Mouse (Mus musculus) hindbrain, embryonic 14.5 days (tissue): ENCODE results near the gene Nfs1. TPM values are rescaled to one million over a fixed set of nuclear protein-coding genes. Genes with fewer than 3 reads are reported as not detected.
A peak's percentile ranks its signal among the peaks of the same experiment; 100 is the strongest.
"Not testable (repeated sequence)": the region's sequence is repeated elsewhere in the genome, so short reads cannot be mapped to it uniquely, and the experiment has no call there.

Source experiments
- ATAC-seq: fragments of 200-750 bp; cut with Nextera tagmentation; 2 replicates; pipeline ENCODE4 v1.8.0; 2017; ENCODE audit warnings: moderate number of reproducible peaks, mild to moderate bottlenecking, moderate TSS enrichment, moderate library complexity; ENCODE audit not compliant: low FRiP score
- DNase-seq: peaks from one replicate; pipeline ENCODE4 v3.0.0-alpha.2; 2015; ENCODE audit warnings: low spot score
- H3K27ac ChIP-seq: fragments of 300-500 bp; sonication (generic); 2 replicates; pipeline ENCODE4 v1.5.1; 2014; ENCODE audit warnings: mild to moderate bottlenecking, moderate library complexity
- H3K27me3 ChIP-seq: fragments of 300-500 bp; sonication (generic); 2 replicates; pipeline ENCODE4 v1.6.1; 2014; ENCODE audit warnings: mild to moderate bottlenecking, low read length, mixed read lengths; ENCODE audit not compliant: control insufficient read depth, insufficient read depth
- H3K36me3 ChIP-seq: fragments of 300-500 bp; sonication (generic); replicated peaks from 2 replicates; pipeline ENCODE4 v1.6.1; 2014; ENCODE audit not compliant: control insufficient read depth, insufficient read depth
- H3K4me1 ChIP-seq: fragments of 300-500 bp; sonication (generic); replicated peaks from 2 replicates; pipeline ENCODE4 v1.6.1; 2014; ENCODE audit warnings: antibody characterized with exemption, low read length, mixed read lengths; ENCODE audit not compliant: control insufficient read depth, insufficient read depth
- H3K4me2 ChIP-seq: fragments of 300-500 bp; sonication (generic); replicated peaks from 2 replicates; pipeline ENCODE4 v1.6.1; 2014; ENCODE audit warnings: mild to moderate bottlenecking, moderate library complexity
- H3K4me3 ChIP-seq: fragments of 300-500 bp; sonication (generic); replicated peaks from 2 replicates; pipeline ENCODE4 v1.5.1; 2014; ENCODE audit warnings: mild to moderate bottlenecking, low read length
- H3K9ac ChIP-seq: fragments of 300-500 bp; sonication (generic); 2 replicates; pipeline ENCODE4 v1.6.1; 2014
- H3K9me3 ChIP-seq: fragments of 300-500 bp; sonication (generic); 2 replicates; pipeline ENCODE4 v1.6.1; 2016; ENCODE audit warnings: low read length; ENCODE audit not compliant: control insufficient read depth
- WGBS: fragments of 180-500 bp; shearing (Covaris S2); extraction: QIAGEN DNeasy Blood & Tissue Kit; methylation state at CpG from one replicate; pipeline ENCODE4 v1.1.7; 2014; 5-methylcytosine and 5-hydroxymethylcytosine counted together
- polyA plus RNA-seq: library from polyadenylated mRNA; unstranded; fragments of >200 nt; fragmentation: Nextera tagmentation; extraction: Ambion mirVana; gene quantifications from 2 replicates; pipeline ENCODE4 v1.2.1, GENCODE M21; 2014

Nfs1 gene
- polyA plus RNA-seq, 1 experiment from 2014 or later = 29.3 TPM

DNA sequence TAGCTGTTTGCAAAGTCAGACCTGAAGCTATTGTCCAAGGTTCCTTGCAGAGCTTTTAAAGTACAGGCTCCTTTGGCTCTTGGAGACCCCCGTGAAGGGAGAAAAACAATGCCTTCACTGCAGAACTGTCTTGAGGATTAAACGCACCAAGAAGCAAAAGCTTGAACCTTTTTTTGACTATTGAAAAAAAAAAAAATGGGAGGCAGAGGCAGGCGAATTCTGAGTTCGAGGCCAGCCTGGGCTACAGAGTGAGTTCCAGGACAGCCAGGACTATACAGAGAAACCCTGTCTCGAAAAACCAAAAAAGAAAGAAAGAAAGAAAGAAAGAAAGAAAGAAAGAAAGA, 31.9 kb downstream of the Nfs1 start:
- Histone ChIP-seq H3K4me2 (peak overlapping the region; percentile 66), H3K9ac (peak overlapping the region; percentile 93), H3K27ac (peak overlapping the region; percentile 92), H3K4me3 (peak overlapping the region; percentile 62), H3K4me1 (peaks cover 19% of the 10 kb centered on the region)
- 22% methylated on average over 5 of the region's 5 CpGs for WGBS
- not testable (repeated sequence) for DNase-seq, H3K9me3 ChIP-seq, H3K36me3 ChIP-seq, ATAC-seq, H3K27me3 ChIP-seq

DNA sequence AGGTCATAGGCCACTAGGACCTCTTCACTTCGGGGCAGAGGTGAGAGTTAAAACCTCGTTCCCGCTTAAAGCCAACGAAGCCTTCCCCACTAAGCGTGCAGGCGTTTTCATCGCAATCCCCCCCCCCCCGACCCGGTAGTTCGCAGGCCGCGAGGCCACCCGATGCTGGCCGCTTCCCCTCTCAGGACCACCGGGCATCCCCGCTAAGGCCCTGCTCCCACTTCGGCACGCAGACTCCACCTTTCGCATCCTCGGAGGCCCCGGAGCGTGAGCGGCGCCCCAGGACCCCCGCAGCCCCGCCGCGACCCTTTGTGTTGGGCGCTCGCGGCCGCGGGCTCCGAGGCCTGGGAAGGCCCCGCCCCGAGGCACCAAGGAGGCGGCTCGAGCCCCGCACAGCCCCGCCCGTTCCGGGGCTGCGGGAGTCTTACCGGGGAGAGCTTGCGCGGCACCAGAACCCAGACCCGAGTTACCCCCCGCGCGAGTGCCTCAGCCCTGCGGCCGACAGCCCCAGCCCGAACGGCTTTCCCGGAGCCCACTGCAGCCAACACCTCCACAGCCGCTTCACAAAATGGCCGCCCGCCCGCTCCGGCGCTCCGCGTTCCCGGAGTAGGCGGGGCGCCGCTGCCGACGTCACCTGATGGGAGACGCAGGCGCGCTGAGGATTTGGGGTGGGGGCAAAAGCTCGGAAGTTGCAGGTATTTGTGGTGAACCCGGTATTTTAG, 32.5 kb downstream of the Nfs1 start, which contains the start of the genes Cpne1 and Rbm12:
TSS of gene Cpne1 (minus strand) at position 608 of the 722 bp plus-strand sequence.
TSS of gene Rbm12 (minus strand) at position 621 of the 722 bp plus-strand sequence.
- ATAC-seq (peak; percentile 95), DNase-seq (peak; percentile 95)
- H3K4me1 ChIP-seq = peaks cover 19% of the 10 kb centered on the region
- H3K4me2 ChIP-seq = peak within 1 kb of the TSS; percentile 66
- peak within 1 kb of the TSS; percentile 62 for H3K4me3 ChIP-seq
- no peaks in the 10 kb centered on the region for H3K9me3 ChIP-seq
- peak within 1 kb of the TSS; percentile 93 for H3K9ac ChIP-seq
- no peaks in the 10 kb centered on the region for H3K36me3 ChIP-seq
- H3K27me3 ChIP-seq = no peaks in the 10 kb centered on the region
- under 1% methylated on average over 71 of the region's 74 CpGs for WGBS
- H3K27ac ChIP-seq = peak within 1 kb of the TSS; percentile 92

DNA sequence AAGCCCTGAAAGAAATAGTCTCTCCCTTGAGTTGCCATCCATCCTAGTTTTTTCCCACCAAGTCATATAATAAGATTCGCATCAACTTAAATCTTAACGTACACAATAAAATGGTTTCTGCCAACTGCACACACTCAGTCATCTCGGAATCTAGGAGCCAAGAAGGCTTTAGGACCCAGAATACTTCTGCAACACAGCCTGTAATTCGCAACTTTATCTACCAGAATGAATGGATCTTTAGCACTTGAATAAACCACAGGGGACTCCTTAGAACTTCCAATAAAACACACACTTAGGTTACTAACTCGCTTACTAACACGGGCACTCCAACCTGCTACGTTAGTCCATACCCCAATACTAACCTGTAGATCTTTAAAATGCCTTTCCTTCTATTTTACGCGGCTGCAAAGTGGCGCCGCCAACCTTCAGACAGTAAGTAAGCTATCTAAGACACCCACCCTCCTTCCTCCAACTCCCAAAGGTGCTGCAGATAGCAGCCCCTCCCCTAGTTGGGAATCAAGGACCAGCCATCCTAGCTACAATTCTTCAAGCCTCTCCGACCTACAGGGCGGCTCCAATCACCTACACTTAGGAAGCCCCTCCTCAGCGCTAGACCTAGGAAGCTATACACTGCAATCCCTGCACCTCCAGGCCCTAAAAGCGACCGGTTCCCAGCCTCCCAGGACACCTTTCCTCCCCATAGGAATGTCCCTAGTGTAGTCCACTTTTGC, 33.2 kb downstream of the Nfs1 start:
- Histone ChIP-seq H3K4me3 (peak overlapping the region; percentile 62), H3K27ac (peak overlapping the region; percentile 92), H3K9me3 (no peaks in the 10 kb centered on the region), H3K4me1 (peaks cover 19% of the 10 kb centered on the region), H3K9ac (peak overlapping the region; percentile 93), H3K4me2 (peak overlapping the region; percentile 66), H3K27me3 (no peaks in the 10 kb centered on the region), H3K36me3 (0 out of 2 replicates have a peak, but pooled peaks cover 3% of the 10 kb centered on the region)
- DNase-seq (peak; percentile 48), ATAC-seq (peak; percentile 78)
- WGBS = under 1% methylated on average over 16 of the region's 16 CpGs

DNA sequence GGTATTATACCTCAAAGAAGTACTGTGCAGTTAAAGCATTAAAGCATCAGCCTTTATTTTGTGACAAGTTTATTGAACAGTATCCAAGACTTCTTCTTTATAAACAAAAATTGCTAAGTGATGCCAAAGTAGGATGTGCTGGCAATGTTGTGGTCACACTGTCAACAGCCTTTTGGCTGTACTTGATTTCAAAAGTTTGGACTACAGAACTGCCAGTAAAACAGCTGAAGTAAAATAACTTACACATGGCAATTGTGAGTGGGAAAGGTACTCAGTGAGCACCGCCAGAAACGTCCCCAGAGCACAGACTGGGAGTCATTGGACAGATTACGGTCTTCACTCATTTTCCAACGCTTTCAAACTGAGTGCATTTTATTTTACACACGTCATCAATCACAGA, 52.1 kb downstream of the Nfs1 start:
- DNase-seq = no peak
- Histone ChIP-seq H3K9ac (no peak overlapping the region), H3K4me1 (peaks cover 10% of the 10 kb centered on the region; the same call in 1 of the 2 replicates), H3K4me3 (no peak overlapping the region), H3K4me2 (no peak overlapping the region), H3K27me3 (no peaks in the 10 kb centered on the region), H3K9me3 (no peaks in the 10 kb centered on the region), H3K27ac (no peak overlapping the region), H3K36me3 (peaks cover 38% of the 10 kb centered on the region)
- no peak for ATAC-seq
- 79% methylated on average over 5 of the region's 5 CpGs for WGBS

DNA sequence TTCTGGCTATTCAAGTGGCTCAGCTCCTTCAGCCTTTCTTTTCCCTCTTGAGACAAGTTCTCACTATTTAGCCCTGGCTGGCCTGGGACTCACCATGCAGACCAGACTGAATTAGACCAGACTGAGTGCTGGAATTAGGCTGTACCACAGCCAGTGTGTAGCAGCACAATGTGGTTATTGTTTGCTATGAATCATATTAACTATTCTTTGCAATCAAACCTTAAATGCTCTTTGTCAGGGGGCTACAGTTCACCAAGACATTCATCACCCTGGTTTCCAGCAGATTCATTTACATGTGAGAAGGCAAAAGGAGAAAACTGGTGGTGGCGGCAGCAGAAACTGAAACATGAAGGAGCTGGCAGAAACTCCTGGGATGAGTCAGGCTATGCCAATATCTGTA, 54.2 kb downstream of the Nfs1 start:
- DNase-seq (no peak), ATAC-seq (peak; percentile 66; the same call in 1 of the 2 replicates)
- peaks cover 10% of the 10 kb centered on the region; the same call in 1 of the 2 replicates for H3K4me1 ChIP-seq
- H3K9me3 ChIP-seq = no peaks in the 10 kb centered on the region
- 30% methylated on average over 1 of the region's 1 CpGs for WGBS
- H3K36me3 ChIP-seq = peaks cover 17% of the 10 kb centered on the region
- H3K4me2 ChIP-seq = no peak overlapping the region
- H3K4me3 ChIP-seq = no peak overlapping the region
- H3K27ac ChIP-seq = 0 out of 2 replicates have a peak overlapping the region, but pooled peaks have one; percentile 9
- no peaks in the 10 kb centered on the region for H3K27me3 ChIP-seq
- H3K9ac ChIP-seq = no peak overlapping the region

DNA sequence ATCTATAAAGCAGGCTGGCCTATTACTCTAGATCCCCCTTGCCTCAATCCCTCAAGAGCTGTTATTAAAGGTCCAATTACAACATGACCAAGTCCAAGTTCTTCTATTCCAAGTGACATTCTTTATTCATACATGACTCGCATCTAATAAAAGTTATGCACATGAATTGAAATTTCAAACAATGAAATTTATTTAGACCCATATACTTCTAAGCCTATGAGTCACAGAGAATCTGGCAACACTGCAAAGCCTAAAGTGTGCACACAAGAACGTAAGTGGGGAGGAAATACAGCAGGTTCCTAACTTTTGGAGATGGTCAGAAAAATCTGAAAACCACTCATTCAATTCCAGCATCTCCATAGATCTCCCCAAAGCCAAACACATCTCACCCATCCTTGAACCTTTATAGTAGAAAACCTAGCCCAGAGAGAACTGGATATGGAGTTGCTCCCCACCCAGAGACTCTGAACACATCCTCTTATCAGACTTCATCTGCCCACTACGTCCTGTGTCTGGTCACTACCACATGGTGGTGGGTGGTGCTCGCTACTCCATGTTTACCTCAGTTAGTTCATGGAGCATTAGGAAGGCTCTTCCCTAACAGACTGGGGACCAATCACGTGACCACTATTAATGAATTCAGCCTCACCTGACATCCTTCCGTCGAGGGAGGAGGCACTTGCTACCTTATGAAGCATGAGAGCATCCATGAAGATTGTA, 56.4 kb downstream of the Nfs1 start:
- Histone ChIP-seq H3K36me3 (peaks cover 13% of the 10 kb centered on the region), H3K9ac (no peak overlapping the region), H3K9me3 (no peaks in the 10 kb centered on the region), H3K4me1 (peaks cover 10% of the 10 kb centered on the region; the same call in 1 of the 2 replicates), H3K27ac (no peak overlapping the region), H3K27me3 (no peaks in the 10 kb centered on the region), H3K4me2 (no peak overlapping the region), H3K4me3 (no peak overlapping the region)
- DNase-seq (no peak), ATAC-seq (no peak)
- WGBS = 93% methylated on average over 7 of the region's 7 CpGs

DNA sequence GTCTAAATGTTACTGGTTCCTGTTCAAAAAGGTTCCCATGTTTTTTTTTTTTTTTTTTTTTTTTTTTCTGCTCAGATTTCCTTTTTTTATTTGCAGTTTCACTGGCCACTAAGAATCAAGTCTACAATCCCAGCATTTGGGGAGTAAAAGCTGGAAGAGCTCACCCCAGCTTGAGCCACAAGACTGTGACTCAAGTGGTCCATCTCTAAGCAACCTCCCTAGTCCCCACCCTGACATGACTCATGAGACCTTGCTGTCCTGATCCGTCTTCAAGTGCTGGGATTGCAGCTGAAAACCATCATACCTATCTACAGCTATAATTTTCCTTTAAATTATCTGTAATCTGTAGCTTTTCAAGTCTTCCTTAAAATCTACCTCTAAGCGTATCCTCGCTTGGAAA, 59.4 kb downstream of the Nfs1 start:
- H3K9me3 ChIP-seq = no peaks in the 10 kb centered on the region
- H3K4me1 ChIP-seq = peaks cover 1% of the 10 kb centered on the region; the same call in 1 of the 2 replicates
- ATAC-seq (no peak), DNase-seq (no peak)
- no peak overlapping the region for H3K9ac ChIP-seq
- H3K4me2 ChIP-seq = no peak overlapping the region
- H3K4me3 ChIP-seq = no peak overlapping the region
- 91% methylated on average over 3 of the region's 3 CpGs for whole genome bisulfite sequencing
- H3K27me3 ChIP-seq = no peaks in the 10 kb centered on the region
- H3K27ac ChIP-seq = no peak overlapping the region
- H3K36me3 ChIP-seq = peaks cover 1% of the 10 kb centered on the region

DNA sequence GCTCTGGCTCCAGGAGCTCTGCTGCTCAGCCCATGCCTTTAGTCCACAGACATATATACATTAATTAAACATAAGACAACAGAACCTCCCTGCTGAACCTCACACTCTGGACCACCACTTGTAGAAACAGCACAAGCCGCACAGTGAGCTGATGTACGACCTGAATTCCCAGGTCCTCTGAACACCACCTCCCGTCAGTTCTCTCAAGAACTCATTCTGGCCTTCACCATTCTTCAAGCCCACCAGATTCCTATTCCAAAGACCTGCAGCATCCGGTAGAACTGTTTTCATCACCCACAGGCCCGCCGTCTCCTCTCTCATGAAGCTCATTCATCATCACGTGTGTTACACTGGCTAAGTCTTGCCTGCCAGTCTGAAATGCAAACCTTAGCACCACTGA, 63.6 kb downstream of the Nfs1 start:
- Histone ChIP-seq H3K36me3 (peaks cover 38% of the 10 kb centered on the region), H3K9me3 (no peaks in the 10 kb centered on the region), H3K4me3 (no peak overlapping the region), H3K9ac (no peak overlapping the region), H3K4me1 (no peaks in the 10 kb centered on the region; the same call in 1 of the 2 replicates), H3K27me3 (no peaks in the 10 kb centered on the region), H3K4me2 (no peak overlapping the region), H3K27ac (no peak overlapping the region)
- WGBS = 81% methylated on average over 7 of the region's 7 CpGs
- ATAC-seq (no peak), DNase-seq (no peak)

DNA sequence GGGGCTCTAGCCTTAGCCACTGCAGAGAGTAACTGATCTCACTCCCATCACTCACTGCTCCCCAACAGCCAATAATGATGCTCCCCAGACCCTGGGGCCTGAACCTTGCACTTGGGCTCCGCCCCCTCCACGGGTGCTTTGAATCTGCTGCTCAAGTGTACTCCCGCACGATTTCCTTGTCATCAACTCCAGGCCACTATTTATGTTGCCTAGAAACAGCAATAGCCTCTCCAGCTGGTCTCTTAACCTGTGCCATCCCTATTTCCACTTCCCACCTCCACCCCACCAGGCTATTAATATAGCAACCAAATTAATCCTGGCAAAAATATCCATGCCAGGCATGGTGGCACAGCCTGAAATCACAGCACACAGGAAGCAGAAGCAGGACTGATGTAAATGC, 64.3 kb downstream of the Nfs1 start:
- Histone ChIP-seq H3K4me2 (no peak overlapping the region), H3K27ac (no peak overlapping the region), H3K4me3 (no peak overlapping the region), H3K9ac (no peak overlapping the region), H3K9me3 (no peaks in the 10 kb centered on the region), H3K27me3 (no peaks in the 10 kb centered on the region), H3K4me1 (no peaks in the 10 kb centered on the region; the same call in 1 of the 2 replicates), H3K36me3 (peaks cover 46% of the 10 kb centered on the region)
- no peak for DNase-seq
- ATAC-seq = no peak
- 54% methylated on average over 4 of the region's 4 CpGs for WGBS
